ENCODE assay signal across 13 mouse cellular contexts in the genomic region with DNA sequence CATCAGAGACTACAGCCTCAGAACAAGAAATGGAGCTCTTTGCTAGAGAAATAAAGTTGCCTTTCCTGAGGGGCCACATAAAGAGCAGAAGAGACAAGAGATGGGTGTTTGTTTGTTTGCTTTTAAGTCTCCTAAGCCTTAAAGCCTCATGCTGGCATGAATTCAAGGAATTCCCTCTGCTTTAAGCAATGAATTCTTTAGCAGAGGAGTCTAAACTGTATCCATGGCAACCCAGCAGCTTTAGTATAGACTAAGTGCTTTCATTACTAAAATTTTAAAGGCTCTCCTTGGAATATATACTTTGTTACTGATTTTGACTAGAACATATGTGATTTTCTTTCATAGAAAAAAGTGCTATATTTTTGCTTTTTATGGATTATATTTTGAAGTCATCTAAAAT.
DNase-seq lines count a peak whose midpoint lies in the region; ATAC-seq lines count a peak whose summit lies in the region.
"Had no signal": no experiment of that assay in that cellular context is flagged by ENCODE, and none has a peak within 500 bp of the region (broad histone marks: within the 10 kb centered on the region; RNA-seq: fewer than 3 reads in every experiment).

No protein-coding gene starts in this region.

- no peaks in the 10 kb centered on the region; the same call in 1 of the 2 replicates for H3K4me1 ChIP-seq in forebrain, embryonic 11.5 days (replicated peaks; ENCODE audit: control insufficient read depth, insufficient read depth, low read length)
- H3K4me1 ChIP-seq in forebrain, embryonic 10.5 days = peaks cover 15% of the 10 kb centered on the region
- no peaks in the 10 kb centered on the region; the same call in 1 of the 2 replicates for H3K4me1 ChIP-seq in lung, embryonic 16.5 days (replicated peaks; ENCODE audit: control insufficient read depth, insufficient read depth, low read length)
- peaks cover 5% of the 10 kb centered on the region for H3K4me1 ChIP-seq in forebrain, embryonic 16.5 days (replicated peaks; ENCODE audit: control insufficient read depth, insufficient read depth, low read length)
- H3K4me1 ChIP-seq in neural tube, embryonic 14.5 days (ENCODE audit: control insufficient read depth, insufficient read depth, low read length) = no peaks in the 10 kb centered on the region
- H3K4me1 ChIP-seq: liver, embryonic 15.5 days had no signal

- H3K4me3 ChIP-seq in forebrain, embryonic 11.5 days (ENCODE audit: low read depth, low read length) = no peak overlapping the region
- H3K4me3 ChIP-seq in forebrain, embryonic 10.5 days = no peak overlapping the region
- no peak overlapping the region for H3K4me3 ChIP-seq in lung, embryonic 16.5 days (ENCODE audit: low read length)
- H3K4me3 ChIP-seq in forebrain, embryonic 16.5 days (replicated peaks; ENCODE audit: low read length) = no peak overlapping the region
- no peak overlapping the region for H3K4me3 ChIP-seq in neural tube, embryonic 14.5 days (ENCODE audit: low read depth, low read length)
- H3K4me3 ChIP-seq: heart, embryonic 13.5 days; liver, embryonic 15.5 days had no signal

- H3K9ac ChIP-seq in forebrain, embryonic 11.5 days (ENCODE audit: low read length) = no peak overlapping the region
- no peak overlapping the region for H3K9ac ChIP-seq in lung, embryonic 16.5 days (ENCODE audit: low read length)
- H3K9ac ChIP-seq in forebrain, embryonic 16.5 days (replicated peaks; ENCODE audit: low read depth, low read length) = no peak overlapping the region
- H3K9ac ChIP-seq in neural tube, embryonic 14.5 days (replicated peaks; ENCODE audit: low read depth, low read length) = no peak overlapping the region
- H3K9ac ChIP-seq: heart, embryonic 13.5 days; liver, embryonic 15.5 days had no signal

- DNase-seq in forebrain, embryonic 11.5 days (ENCODE audit: low spot score) = no peak
- no peak for DNase-seq in forebrain, embryonic 10.5 days (ENCODE audit: extremely low spot score, low spot score)
- DNase-seq in lung, postnatal 10 days = no peak
- DNase-seq in adrenal gland, adult 2 months = no peak
- no peak for DNase-seq in kidney, adult 8-10 months
- DNase-seq: adrenal gland, adult 8-10 months; kidney, adult 2 months; thymus, postnatal 14 days had no signal

- no peaks in the 10 kb centered on the region for H3K27me3 ChIP-seq in forebrain, embryonic 11.5 days (ENCODE audit: control insufficient read depth, insufficient read depth, low read length)
- H3K27me3 ChIP-seq in forebrain, embryonic 10.5 days (ENCODE audit: poor library complexity, severe bottlenecking) = no peaks in the 10 kb centered on the region
- H3K27me3 ChIP-seq in lung, embryonic 16.5 days (ENCODE audit: control insufficient read depth, insufficient read depth, low read depth, low read length) = no peaks in the 10 kb centered on the region
- no peaks in the 10 kb centered on the region for H3K27me3 ChIP-seq in forebrain, embryonic 16.5 days (replicated peaks; ENCODE audit: control insufficient read depth, insufficient read depth, low read length)
- no peaks in the 10 kb centered on the region for H3K27me3 ChIP-seq in neural tube, embryonic 14.5 days (ENCODE audit: control insufficient read depth, insufficient read depth, low read length)
- H3K27me3 ChIP-seq: heart, embryonic 13.5 days; liver, embryonic 15.5 days had no signal

- H3K9me3 ChIP-seq in forebrain, embryonic 11.5 days (ENCODE audit: control insufficient read depth, low read length) = no peaks in the 10 kb centered on the region
- H3K9me3 ChIP-seq in forebrain, embryonic 10.5 days = no peaks in the 10 kb centered on the region
- H3K9me3 ChIP-seq in lung, embryonic 16.5 days (ENCODE audit: control insufficient read depth, low read length) = no peaks in the 10 kb centered on the region
- H3K9me3 ChIP-seq in forebrain, embryonic 16.5 days (ENCODE audit: control insufficient read depth, low read length) = no peaks in the 10 kb centered on the region
- H3K9me3 ChIP-seq in neural tube, embryonic 14.5 days (ENCODE audit: control insufficient read depth, low read length) = no peaks in the 10 kb centered on the region
- H3K9me3 ChIP-seq: heart, embryonic 13.5 days; liver, embryonic 15.5 days had no signal

- no peak overlapping the region for H3K27ac ChIP-seq in forebrain, embryonic 11.5 days (ENCODE audit: low read depth, low read length)
- no peak overlapping the region for H3K27ac ChIP-seq in forebrain, embryonic 10.5 days
- H3K27ac ChIP-seq in lung, embryonic 16.5 days (ENCODE audit: low read length) = no peak overlapping the region
- no peak overlapping the region for H3K27ac ChIP-seq in forebrain, embryonic 16.5 days (ENCODE audit: low read length)
- H3K27ac ChIP-seq in neural tube, embryonic 14.5 days (ENCODE audit: low read depth, low read length) = no peak overlapping the region
- H3K27ac ChIP-seq: heart, embryonic 13.5 days; liver, embryonic 15.5 days had no signal

- no peaks in the 10 kb centered on the region for H3K36me3 ChIP-seq in forebrain, embryonic 11.5 days (ENCODE audit: control insufficient read depth, insufficient read depth, low read length)
- no peaks in the 10 kb centered on the region for H3K36me3 ChIP-seq in forebrain, embryonic 10.5 days (replicated peaks)
- H3K36me3 ChIP-seq in lung, embryonic 16.5 days (ENCODE audit: control insufficient read depth, insufficient read depth, low read length) = no peaks in the 10 kb centered on the region
- H3K36me3 ChIP-seq in forebrain, embryonic 16.5 days (ENCODE audit: control insufficient read depth, insufficient read depth) = no peaks in the 10 kb centered on the region
- H3K36me3 ChIP-seq in neural tube, embryonic 14.5 days (ENCODE audit: control insufficient read depth, insufficient read depth, low read length) = no peaks in the 10 kb centered on the region
- H3K36me3 ChIP-seq: heart, embryonic 13.5 days; liver, embryonic 15.5 days had no signal

- H3K4me2 ChIP-seq in forebrain, embryonic 11.5 days (ENCODE audit: low read depth, low read length, severe bottlenecking) = no peak overlapping the region
- H3K4me2 ChIP-seq in lung, embryonic 16.5 days (ENCODE audit: low read depth, low read length) = no peak overlapping the region
- no peak overlapping the region for H3K4me2 ChIP-seq in forebrain, embryonic 16.5 days (ENCODE audit: low read length)
- no peak overlapping the region for H3K4me2 ChIP-seq in neural tube, embryonic 14.5 days (ENCODE audit: low read depth, low read length)
- H3K4me2 ChIP-seq: heart, embryonic 13.5 days; liver, embryonic 15.5 days had no signal

- peak; percentile 70 for ATAC-seq in forebrain, embryonic 11.5 days (replicated peaks; ENCODE audit: low FRiP score)
- ATAC-seq in lung, embryonic 16.5 days (ENCODE audit: low read depth) = peak; percentile 64; the same call in 1 of the 2 replicates
- ATAC-seq in forebrain, embryonic 16.5 days = peak; percentile 88
- peak; percentile 81; the same call in 1 of the 2 replicates for ATAC-seq in neural tube, embryonic 14.5 days (ENCODE audit: low read depth)
